Mouse (Mus musculus): Measurements from ENCODE around the gene Cebpg.
A peak's percentile ranks its signal among the peaks of the same experiment; 100 is the strongest.

GRCm38 (mm10) chr7:35090550-35090949, 34.2 kb upstream of the Cebpg start:
- TF ChIP-seq EP300 (IDR thresholded peaks at IDR 0.05; ENCODE audit: low read depth) (0 out of 2 replicates have a peak, but pooled peaks have one; percentile 18), CTCF (IDR thresholded peaks at IDR 0.05; ENCODE audit: low read depth) (no peak)

Measured in liver, embryonic 14.5 days (tissue).